Mouse (Mus musculus): ENCODE measurements around the gene Atp2a2.
"Not testable (repeated sequence)": the region's sequence is repeated elsewhere in the genome, so short reads cannot be mapped to it uniquely, and the experiment has no call there.

The Atp2a2 gene

DNA sequence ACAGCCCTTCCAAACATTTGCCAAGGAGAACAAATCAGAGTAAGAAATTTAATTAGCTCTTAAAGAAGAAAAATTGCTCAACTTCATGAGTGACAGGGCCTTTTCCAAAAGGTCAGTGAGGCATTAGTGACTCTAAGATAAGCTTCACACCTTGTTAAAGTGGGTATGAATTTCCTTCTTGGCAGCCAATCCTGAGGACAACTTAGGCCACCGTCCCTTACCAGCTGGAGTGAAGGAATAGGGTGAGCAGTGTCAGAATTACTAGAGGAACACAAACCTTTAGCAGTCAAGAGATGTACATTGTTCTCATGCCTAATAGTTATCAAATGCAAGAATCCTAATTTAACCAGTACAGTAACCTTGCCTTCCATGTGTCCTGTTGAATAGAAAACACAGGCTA lies 7.6 kb downstream of the Atp2a2 start:
- DNase-seq (ENCODE audit: low spot score), result no peak

GRCm38 (mm10) chr5:122493035-122493434 lies 9.0 kb downstream of the Atp2a2 start:
- no peak for DNase-seq (ENCODE audit: low spot score)

DNA sequence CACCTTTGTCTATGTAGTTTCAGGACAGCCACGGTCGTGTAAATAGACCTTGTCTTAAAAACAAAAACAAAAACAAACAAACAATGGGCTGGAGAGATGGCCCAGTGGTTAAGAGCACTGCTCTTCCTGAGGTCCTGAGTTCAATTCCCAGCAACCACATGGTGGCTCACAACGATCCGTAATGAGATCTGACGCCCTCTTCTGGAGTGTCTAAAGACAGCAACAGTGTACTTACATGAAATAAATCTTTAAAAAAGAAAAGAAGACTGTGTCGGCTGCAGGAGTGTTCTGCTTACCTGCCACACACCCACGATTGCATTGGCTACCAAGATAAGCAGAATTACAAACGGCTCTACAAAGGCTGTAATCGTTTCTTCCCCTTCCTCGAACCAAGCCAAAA lies 10.6 kb downstream of the Atp2a2 start:
- DNase-seq (ENCODE audit: low spot score), result no peak

DNA sequence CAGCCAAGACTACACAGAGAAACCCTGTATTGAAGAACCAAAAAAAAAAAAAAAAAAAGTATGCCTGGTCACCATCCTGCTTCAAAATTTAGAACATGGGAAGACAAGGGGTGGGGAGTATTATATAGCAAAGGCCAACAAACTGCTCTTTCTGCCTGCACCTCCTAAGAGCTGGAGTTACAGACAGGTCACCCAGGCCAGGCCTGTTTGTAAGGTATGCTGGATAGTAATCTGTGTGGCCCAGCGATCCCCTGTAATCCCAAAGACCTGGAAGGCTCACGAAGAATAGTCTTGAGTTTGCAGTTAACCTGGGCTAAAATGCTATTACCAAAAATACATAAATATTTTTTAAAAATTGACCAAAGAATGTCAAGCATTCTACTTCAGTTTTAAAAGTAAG lies 11.9 kb downstream of the Atp2a2 start:
- no peak for DNase-seq (ENCODE audit: low spot score)

- no peak for DNase-seq (ENCODE audit: low spot score)
Measured at GRCm38 (mm10) chr5:122487825-122488224, 14.2 kb downstream of the Atp2a2 start.

- not testable (repeated sequence) for DNase-seq (ENCODE audit: low spot score)
Measured at GRCm38 (mm10) chr5:122486243-122486642, 15.8 kb downstream of the Atp2a2 start.

GRCm38 (mm10) chr5:122482733-122483391 lies 19.2 kb downstream of the Atp2a2 start:
- no peak for DNase-seq (ENCODE audit: low spot score)

DNA sequence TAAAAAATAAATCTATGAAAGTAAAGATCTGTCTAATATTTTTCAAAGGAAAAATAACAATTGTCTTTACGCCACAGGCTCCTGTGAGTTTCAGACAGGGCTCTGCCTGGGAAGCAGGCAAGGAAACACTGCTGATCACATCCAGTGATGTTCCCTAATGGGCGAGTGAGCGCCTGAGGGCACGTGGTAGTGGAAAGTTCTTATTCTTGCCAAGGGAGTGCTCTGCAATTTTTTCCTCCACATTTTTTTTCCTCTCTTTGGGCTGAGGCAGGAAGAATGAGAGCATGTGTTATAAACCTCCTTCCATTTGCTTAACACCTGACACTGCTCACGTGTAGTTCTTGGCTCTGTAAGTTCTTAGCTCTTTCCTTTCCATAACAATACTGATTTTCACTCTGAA lies 20.2 kb downstream of the Atp2a2 start:
- DNase-seq (ENCODE audit: low spot score), result no peak

DNA sequence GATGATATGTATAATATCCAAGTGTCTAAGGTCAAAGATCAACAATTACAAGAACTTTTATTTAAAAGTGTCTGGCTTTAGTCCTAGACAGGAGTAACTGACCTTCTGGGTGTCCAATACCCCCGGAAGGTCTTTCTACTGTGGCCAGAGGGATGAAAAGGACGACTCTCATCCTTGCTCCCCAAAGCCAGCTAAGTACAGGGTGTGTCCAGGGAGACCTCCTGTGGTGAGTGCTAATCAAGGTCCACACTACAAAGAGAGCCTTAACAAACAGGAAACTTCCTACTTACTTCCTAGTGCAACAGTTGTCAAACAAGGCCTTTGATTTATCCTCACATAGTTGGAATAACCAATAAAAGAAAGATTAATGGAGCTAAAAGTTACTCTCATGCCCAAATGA lies 22.9 kb downstream of the Atp2a2 start:
- DNase-seq (ENCODE audit: low spot score), result no peak

GRCm38 (mm10) chr5:122477492-122477891 lies 24.5 kb downstream of the Atp2a2 start:
- no peak for DNase-seq (ENCODE audit: low spot score)

DNA sequence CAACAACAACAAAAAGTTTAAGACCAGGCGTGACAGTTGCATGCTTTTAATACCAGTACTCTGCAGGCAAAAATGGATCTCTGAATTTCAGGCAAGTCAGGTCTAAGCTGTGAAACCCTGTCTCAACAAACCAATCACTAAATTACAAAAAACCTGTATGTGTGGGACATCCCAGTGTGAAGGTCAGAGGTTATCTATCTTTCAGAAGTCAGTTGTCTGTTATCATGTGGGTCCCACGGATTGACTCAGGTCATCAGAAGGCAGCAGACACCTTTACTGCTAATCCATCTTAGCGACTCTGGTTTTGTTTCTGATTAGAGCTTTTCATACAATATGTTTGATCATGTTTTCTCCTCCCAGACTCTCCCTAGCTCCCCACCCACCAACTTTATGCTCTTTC lies 25.9 kb downstream of the Atp2a2 start:
- DNase-seq (ENCODE audit: low spot score), result no peak

DNA sequence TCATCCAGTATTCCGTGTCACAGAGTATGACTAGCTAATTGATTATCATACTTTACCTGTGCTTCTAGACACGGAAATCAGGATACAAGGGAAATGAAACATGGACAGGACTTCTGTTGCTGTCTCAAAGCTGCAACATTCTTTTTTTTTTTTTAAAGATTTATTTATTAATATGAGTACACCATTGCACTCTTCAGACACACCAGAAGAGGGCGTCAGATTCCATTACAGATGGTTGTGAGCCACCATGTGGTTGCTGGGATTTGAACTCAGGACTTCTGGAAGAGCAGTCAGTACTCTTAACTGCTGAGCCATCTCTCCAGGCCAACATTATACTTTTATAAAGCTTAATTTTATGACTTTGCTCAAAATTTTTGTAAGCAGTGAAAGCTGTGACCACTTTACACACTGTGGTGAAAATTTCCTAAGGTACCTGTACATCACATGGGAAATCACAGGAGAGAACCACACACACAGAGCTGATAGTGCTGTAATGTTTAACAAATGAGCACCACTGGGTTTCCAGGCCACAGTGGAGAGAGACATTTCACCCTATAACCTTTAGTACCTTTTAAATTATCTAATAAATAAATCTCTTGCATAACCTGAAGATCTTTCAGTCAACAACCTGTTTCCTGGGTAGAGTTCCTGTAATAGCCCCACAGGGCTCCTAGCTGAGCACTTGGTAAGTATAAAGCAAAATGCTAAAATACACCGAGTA lies 27.2 kb downstream of the Atp2a2 start:
- no peak for DNase-seq (ENCODE audit: low spot score)

- DNase-seq (ENCODE audit: low spot score), result no peak
Measured at GRCm38 (mm10) chr5:122471658-122472057, 30.4 kb downstream of the Atp2a2 start.

GRCm38 (mm10) chr5:122461431-122461830 lies 40.6 kb downstream of the Atp2a2 start:
- DNase-seq (ENCODE audit: low spot score), result no peak

DNA sequence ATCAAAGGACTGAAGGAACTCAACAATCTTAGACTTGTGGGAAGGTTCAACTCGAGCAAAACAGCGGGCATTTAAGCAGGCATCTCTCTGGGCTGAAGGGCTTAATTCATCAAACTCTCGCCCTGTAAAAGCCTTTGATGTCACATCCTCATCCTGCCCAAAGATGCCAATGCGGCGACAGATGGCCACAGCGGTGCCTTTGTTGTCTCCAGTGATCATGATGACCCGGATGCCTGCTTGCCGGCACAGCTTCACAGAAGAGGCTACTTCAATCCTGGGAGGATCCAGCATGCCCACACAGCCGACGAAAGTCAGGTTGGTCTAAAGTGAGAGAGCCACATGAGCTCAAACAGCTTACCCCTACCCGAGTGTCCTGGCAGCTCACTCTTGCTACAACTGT lies 41.4 kb downstream of the Atp2a2 start:
- DNase-seq (ENCODE audit: low spot score), result no peak

DNA sequence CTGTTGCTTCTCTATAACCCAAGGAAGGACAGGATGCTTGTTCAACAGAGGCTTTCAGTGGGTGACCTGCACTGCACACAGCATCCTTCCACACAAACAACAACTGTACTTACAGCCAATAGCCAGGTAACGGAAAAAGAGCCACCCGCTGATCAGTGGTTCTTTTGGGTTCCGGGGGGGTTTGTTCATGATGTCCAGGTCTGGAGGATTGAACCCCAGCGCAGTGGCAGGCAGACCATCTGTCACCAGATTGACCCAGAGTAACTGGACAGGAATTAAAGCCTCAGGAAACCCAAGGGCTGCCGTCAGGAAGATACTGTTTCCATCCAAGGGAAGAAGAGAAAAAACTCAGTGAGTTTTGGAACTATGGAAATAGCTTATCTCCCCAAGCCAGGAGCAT lies 42.7 kb downstream of the Atp2a2 start:
- DNase-seq (ENCODE audit: low spot score), result no peak

GRCm38 (mm10) chr5:122458066-122458465 lies 44.0 kb downstream of the Atp2a2 start:
- DNase-seq (ENCODE audit: low spot score), result no peak

DNA sequence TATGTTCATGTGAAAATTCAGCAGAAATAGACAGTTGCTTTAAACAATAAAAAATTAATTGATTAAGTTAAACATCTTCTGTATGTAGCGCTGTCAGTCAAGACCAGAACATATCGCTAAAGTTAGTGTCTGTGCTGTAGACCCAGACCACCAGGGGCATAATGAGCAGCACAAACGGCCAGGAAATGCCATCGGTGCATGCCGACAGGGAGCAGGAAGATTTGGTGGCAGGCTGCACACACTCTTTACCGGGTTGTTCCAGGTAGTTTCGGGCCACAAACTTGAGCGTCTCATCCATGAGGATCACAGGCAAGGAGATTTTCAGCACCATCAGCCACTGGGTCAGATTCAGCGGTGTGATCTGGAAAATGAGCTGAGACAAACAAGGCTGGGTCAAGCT lies 45.0 kb downstream of the Atp2a2 start:
- not testable (repeated sequence) for DNase-seq (ENCODE audit: low spot score)

DNA sequence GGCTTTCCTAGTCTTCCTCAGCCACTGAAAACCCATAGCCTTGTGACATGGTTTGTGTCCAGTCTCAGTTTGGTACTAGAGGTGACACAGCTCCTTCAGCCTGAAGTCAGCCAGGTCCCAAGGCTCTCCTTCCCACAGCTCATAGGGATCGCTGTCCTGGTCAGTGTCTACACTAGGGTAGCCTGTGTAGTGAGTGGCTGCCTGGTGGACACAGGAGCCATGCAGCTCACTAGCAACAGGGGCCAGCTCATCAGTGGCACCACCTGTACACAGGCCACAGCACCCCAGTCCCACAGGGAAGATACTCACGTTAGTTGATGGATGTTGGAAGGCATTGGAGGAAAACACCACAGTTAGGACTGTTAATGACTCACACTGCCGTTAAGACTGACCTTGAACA lies 46.4 kb downstream of the Atp2a2 start:
- no peak for DNase-seq (ENCODE audit: low spot score)

DNA sequence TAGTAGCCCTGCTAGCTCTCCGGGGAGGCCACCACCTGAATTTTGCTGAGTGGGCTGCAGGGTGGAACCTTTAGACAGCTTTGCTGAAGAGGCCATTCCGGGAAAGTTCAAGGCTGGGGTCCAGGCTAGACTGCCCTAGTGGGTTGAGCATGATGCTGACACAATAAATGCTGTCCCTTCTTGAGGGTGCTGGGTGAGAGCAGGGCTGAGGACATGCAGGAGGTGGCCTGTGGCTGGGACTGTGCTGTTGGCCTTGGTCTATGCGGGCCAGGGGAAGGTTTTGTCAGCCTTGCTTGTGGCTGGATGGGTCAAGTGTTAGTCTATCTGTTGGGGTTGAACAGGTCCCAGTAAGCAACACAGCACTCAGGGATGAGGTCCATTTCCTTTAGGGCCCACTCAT lies 47.1 kb downstream of the Atp2a2 start:
- DNase-seq (ENCODE audit: low spot score), result no peak

- DNase-seq (ENCODE audit: low spot score), result no peak
Measured at GRCm38 (mm10) chr5:122454442-122454841, 47.6 kb downstream of the Atp2a2 start.

DNA sequence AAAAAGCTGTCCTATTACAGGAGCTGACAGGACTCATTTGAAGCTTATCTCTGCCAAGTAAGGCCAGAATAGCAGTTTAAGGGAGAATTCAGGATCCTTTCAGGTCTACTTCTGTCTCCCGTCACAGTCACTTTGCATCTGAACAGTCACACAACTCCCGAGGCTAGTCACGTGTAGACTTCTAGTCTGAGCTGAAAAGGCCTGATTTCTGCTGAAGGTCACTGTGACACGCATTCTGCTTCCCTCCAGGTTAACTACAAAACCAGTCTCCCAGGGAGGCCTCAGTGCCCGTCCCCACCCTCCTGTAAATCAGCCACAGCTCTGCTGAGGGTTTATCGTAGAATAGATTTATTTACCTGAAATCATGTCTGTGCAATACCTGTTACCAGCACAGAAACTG lies 48.8 kb downstream of the Atp2a2 start:
- no peak for DNase-seq (ENCODE audit: low spot score)

GRCm38 (mm10) chr5:122452194-122452593 lies 49.8 kb downstream of the Atp2a2 start:
- no peak for DNase-seq (ENCODE audit: low spot score)

DNA sequence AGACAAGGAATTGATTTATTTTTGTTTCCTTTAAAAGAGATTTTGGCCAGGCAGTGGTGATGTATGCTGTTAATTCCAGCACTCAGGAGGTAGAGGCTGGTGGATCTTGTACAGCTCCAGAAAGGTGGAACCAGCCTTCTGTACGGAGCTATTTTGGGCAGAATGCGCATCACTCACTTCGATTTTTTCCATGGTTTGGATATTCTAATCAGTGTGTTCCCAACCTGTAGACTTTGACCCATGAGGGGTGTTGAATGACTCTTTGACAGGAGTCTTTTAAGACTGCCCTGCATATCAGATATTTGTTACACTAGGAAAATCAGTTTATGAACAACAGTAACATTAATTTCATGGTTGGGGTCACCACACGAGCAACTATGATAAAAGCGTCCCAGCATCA lies 50.7 kb downstream of the Atp2a2 start:
- DNase-seq (ENCODE audit: low spot score), result no peak
